Mouse (Mus musculus): ENCODE data around the gene Cldn24. TPM values are rescaled to one million over a fixed set of nuclear protein-coding genes. Genes with fewer than 3 reads are reported as not detected.
"Not testable (repeated sequence)": the region's sequence is repeated elsewhere in the genome, so short reads cannot be mapped to it uniquely, and the experiment has no call there.

Cldn24 gene
- total and polyA plus RNA-seq, 3 experiments = not detected

DNA sequence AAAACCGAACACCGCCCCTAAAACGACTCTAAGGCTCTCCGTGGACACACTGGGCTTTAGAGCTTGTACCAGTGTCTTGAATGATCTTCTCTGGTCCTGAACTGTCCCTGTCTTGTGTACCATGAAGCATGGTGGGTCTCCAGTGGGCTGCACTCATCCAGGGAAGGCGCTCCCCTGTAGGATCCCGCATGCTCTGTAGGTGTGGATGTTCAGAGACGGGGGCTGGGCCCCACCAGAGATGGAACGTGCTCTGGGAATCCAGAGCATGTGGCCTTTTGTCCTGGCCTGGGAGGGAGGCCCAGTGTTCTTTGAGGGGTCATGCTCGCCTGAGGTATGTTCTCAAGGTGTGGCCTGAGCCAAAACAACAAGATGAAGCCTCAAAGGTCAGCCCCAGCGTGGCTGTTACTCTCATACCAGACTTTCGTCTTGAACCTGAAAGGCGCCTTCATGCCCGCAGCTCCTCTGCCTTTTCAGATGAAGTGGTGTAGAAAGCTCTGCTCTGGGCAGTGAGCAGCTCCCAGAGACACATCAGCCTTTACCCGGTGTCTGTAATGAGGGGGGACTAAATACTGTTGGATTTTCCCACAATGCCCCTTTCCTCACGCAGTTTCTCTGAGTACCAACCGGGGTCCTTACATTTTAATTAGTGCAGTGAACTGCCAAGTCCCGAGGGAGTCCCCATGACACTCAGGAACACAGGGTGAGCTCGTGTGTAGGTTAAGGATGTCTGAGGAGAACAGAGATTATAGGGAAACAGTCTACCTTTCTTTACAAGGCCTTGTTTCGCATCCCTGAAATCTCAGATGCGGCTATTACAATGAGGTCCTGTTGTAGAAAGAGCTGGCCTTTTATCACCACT, 800 bp upstream of the Cldn24 start:
- H3K27me3 ChIP-seq (ENCODE audit: control insufficient read depth in 1 of 2, insufficient read depth in 2 of 2, low read length in 2 of 2) = no peaks in the 10 kb centered on the region
- TF ChIP-seq MAFK (IDR thresholded peaks at IDR 0.05; ENCODE audit: borderline replicate concordance, low read depth, low read length) (no peak), EP300 (IDR thresholded peaks at IDR 0.05; ENCODE audit: low read depth in 1 of 2, low read length in 2 of 2) (no peak), ZNF384 (IDR thresholded peaks at IDR 0.05; ENCODE audit: low read depth, low read length) (no peak), POLR2AphosphoS2 (IDR thresholded peaks at IDR 0.05; ENCODE audit: low read length) (no peak), BHLHE40 (IDR thresholded peaks at IDR 0.05; ENCODE audit: borderline replicate concordance, low read depth, low read length) (no peak), NELFE (IDR thresholded peaks at IDR 0.05; ENCODE audit: low read depth, low read length) (no peak), E2F4 (IDR thresholded peaks at IDR 0.05; ENCODE audit: borderline replicate concordance, low read depth, low read length) (no peak), JUND (IDR thresholded peaks at IDR 0.05; ENCODE audit: low read depth, low read length) (no peak), SIN3A (IDR thresholded peaks at IDR 0.05; ENCODE audit: low read length) (no peak), KAT2A (conservative IDR thresholded peaks at IDR 0.05; ENCODE audit: low read depth, low read length) (no peak), ZKSCAN1 (IDR thresholded peaks at IDR 0.05; ENCODE audit: low read depth, low read length) (no peak), TAL1 (IDR thresholded peaks at IDR 0.05; ENCODE audit: low read length) (no peak), GATA1 (IDR thresholded peaks at IDR 0.05; ENCODE audit: low read depth, low read length) (no peak)

GRCm38 (mm10) chr8:47822541-47822940, 598 bp downstream of the Cldn24 start:
- H3K4me1 ChIP-seq (ENCODE audit: control insufficient read depth in 1 of 2, insufficient read depth in 2 of 2, low read length in 2 of 2); H3K79me2 ChIP-seq (ENCODE audit: control insufficient read depth, insufficient read depth, low read length, poor library complexity); H3K27me3 ChIP-seq (ENCODE audit: control insufficient read depth in 1 of 2, insufficient read depth in 2 of 2, low read length in 2 of 2); H3K9ac ChIP-seq (ENCODE audit: control insufficient read depth, low read depth, low read length, poor library complexity, severe bottlenecking); H3K9me3 ChIP-seq (replicated peaks; ENCODE audit: insufficient read depth, low read length); H3K36me3 ChIP-seq (ENCODE audit: control insufficient read depth in 1 of 2, insufficient read depth in 2 of 2, low read length in 2 of 2); H3K4me3 ChIP-seq (ENCODE audit: control insufficient read depth in 1 of 2, insufficient read depth in 1 of 2, low read depth in 2 of 2, low read length in 2 of 2); DNase-seq (ENCODE audit: low read depth, low spot score); H3K27ac ChIP-seq (ENCODE audit: control insufficient read depth, low read depth, low read length): not testable (repeated sequence)

More for the DNA sequence above, 800 bp upstream of the Cldn24 start:
- H3K9ac ChIP-seq (ENCODE audit: control insufficient read depth, low read depth, low read length, poor library complexity, severe bottlenecking) = no peak overlapping the region
- no peak overlapping the region for H3K4me3 ChIP-seq (ENCODE audit: control insufficient read depth in 1 of 2, insufficient read depth in 1 of 2, low read depth in 2 of 2, low read length in 2 of 2)
- no peak for DNase-seq (ENCODE audit: low read depth, low spot score)
- H3K27ac ChIP-seq (ENCODE audit: control insufficient read depth, low read depth, low read length) = no peak overlapping the region
- no peaks in the 10 kb centered on the region for H3K4me1 ChIP-seq (ENCODE audit: control insufficient read depth in 1 of 2, insufficient read depth in 2 of 2, low read length in 2 of 2)
- H3K79me2 ChIP-seq (ENCODE audit: control insufficient read depth, insufficient read depth, low read length, poor library complexity) = no peaks in the 10 kb centered on the region
- H3K9me3 ChIP-seq (replicated peaks; ENCODE audit: insufficient read depth, low read length) = no peaks in the 10 kb centered on the region
- H3K36me3 ChIP-seq (ENCODE audit: control insufficient read depth in 1 of 2, insufficient read depth in 2 of 2, low read length in 2 of 2) = no peaks in the 10 kb centered on the region

- Histone ChIP-seq H3K27me3 (ENCODE audit: control insufficient read depth in 1 of 2, insufficient read depth in 2 of 2, low read length in 2 of 2) (no peaks in the 10 kb centered on the region), H3K36me3 (ENCODE audit: control insufficient read depth in 1 of 2, insufficient read depth in 2 of 2, low read length in 2 of 2) (no peaks in the 10 kb centered on the region), H3K79me2 (ENCODE audit: control insufficient read depth, insufficient read depth, low read length, poor library complexity) (no peaks in the 10 kb centered on the region), H3K27ac (ENCODE audit: control insufficient read depth, low read depth, low read length) (no peak overlapping the region), H3K9ac (ENCODE audit: control insufficient read depth, low read depth, low read length, poor library complexity, severe bottlenecking) (no peak overlapping the region), H3K4me1 (ENCODE audit: control insufficient read depth in 1 of 2, insufficient read depth in 2 of 2, low read length in 2 of 2) (no peaks in the 10 kb centered on the region), H3K4me3 (ENCODE audit: control insufficient read depth in 1 of 2, insufficient read depth in 1 of 2, low read depth in 2 of 2, low read length in 2 of 2) (no peak overlapping the region), H3K9me3 (replicated peaks; ENCODE audit: insufficient read depth, low read length) (no peaks in the 10 kb centered on the region)
- no peak for DNase-seq (ENCODE audit: low read depth, low spot score)
- TF ChIP-seq JUND (IDR thresholded peaks at IDR 0.05; ENCODE audit: low read depth, low read length) (no peak), MEF2A (IDR thresholded peaks at IDR 0.05; ENCODE audit: extremely low read depth, insufficient replicate concordance, low read depth, low read length, poor library complexity, severe bottlenecking) (no peak), MYC (IDR thresholded peaks at IDR 0.05; ENCODE audit: low read depth, low read length) (no peak), BHLHE40 (IDR thresholded peaks at IDR 0.05; ENCODE audit: borderline replicate concordance, low read depth, low read length) (no peak), CHD1 (IDR thresholded peaks at IDR 0.05; ENCODE audit: low read depth, low read length) (no peak), UBTF (IDR thresholded peaks at IDR 0.05; ENCODE audit: borderline replicate concordance, insufficient read depth, low read depth, low read length) (no peak), POLR2AphosphoS5 (IDR thresholded peaks at IDR 0.05; ENCODE audit: borderline replicate concordance, low read depth, low read length) (no peak), ETS1 (IDR thresholded peaks at IDR 0.05; ENCODE audit: low read depth, low read length) (no peak), GABPA (IDR thresholded peaks at IDR 0.05; ENCODE audit: low read depth, low read length) (no peak), TCF12 (IDR thresholded peaks at IDR 0.05; ENCODE audit: low read depth, low read length) (no peak), GATA1 (IDR thresholded peaks at IDR 0.05; ENCODE audit: low read depth, low read length) (no peak), SMC3 (IDR thresholded peaks at IDR 0.05; ENCODE audit: low read depth, low read length) (no peak), CTCF (IDR thresholded peaks at IDR 0.05 in 2 of 3, conservative IDR thresholded peaks at IDR 0.05 in 1 of 3; ENCODE audit: control insufficient read depth in 1 of 3, insufficient read depth in 1 of 3, low read depth in 2 of 3, low read length in 3 of 3, poor library complexity in 1 of 3, severe bottlenecking in 1 of 3) (no peak), E2F4 (IDR thresholded peaks at IDR 0.05; ENCODE audit: borderline replicate concordance, low read depth, low read length) (no peak), ZMIZ1 (IDR thresholded peaks at IDR 0.05; ENCODE audit: low read depth, low read length) (no peak), NELFE (IDR thresholded peaks at IDR 0.05; ENCODE audit: low read depth, low read length) (no peak)
Observed at GRCm38 (mm10) chr8:47823777-47824176, 1.8 kb downstream of the Cldn24 start.
